Mouse (Mus musculus) limb, embryonic 14.5 days (tissue): ENCODE data around the gene Stim2. TPM values are rescaled to one million over a fixed set of nuclear protein-coding genes. Genes with fewer than 3 reads are reported as not detected.

Experiments used
- ATAC-seq: fragments of 200-750 bp; cut with Nextera tagmentation; 2 replicates; pipeline ENCODE4 v1.8.0; 2017; ENCODE audit warnings: low read depth, moderate number of reproducible peaks, moderate TSS enrichment; ENCODE audit not compliant: low FRiP score
- DNase-seq: peaks from one replicate; pipeline ENCODE4 v3.0.0-alpha.2; 2015; ENCODE audit warnings: low spot score
- H3K27ac ChIP-seq: fragments of 300-500 bp; sonication (generic); replicated peaks from 2 replicates; pipeline ENCODE4 v1.5.1; 2014; ENCODE audit warnings: low read depth, mild to moderate bottlenecking, low read length, moderate library complexity, mixed read lengths
- H3K27me3 ChIP-seq: fragments of 300-500 bp; sonication (generic); 2 replicates; pipeline ENCODE4 v1.6.1; 2014; ENCODE audit warnings: low read length, mixed read lengths; ENCODE audit not compliant: control insufficient read depth, insufficient read depth
- H3K36me3 ChIP-seq: fragments of 300-500 bp; sonication (generic); 2 replicates; pipeline ENCODE4 v1.6.1; 2014; ENCODE audit warnings: mild to moderate bottlenecking, low read length, moderate library complexity, mixed read lengths; ENCODE audit not compliant: control insufficient read depth, insufficient read depth
- H3K4me1 ChIP-seq: fragments of 300-500 bp; sonication (generic); 2 replicates; pipeline ENCODE4 v1.6.1; 2014; ENCODE audit warnings: antibody characterized with exemption, low read length, mixed read lengths; ENCODE audit not compliant: control insufficient read depth, insufficient read depth
- H3K4me2 ChIP-seq: fragments of 300-500 bp; sonication (generic); replicated peaks from 2 replicates; pipeline ENCODE4 v1.6.1; 2014; ENCODE audit warnings: low read depth, mild to moderate bottlenecking, low read length, moderate library complexity; ENCODE audit not compliant: severe bottlenecking
- H3K4me3 ChIP-seq: fragments of 300-500 bp; sonication (generic); replicated peaks from 2 replicates; pipeline ENCODE4 v1.5.1; 2014; ENCODE audit warnings: low read length
- H3K9ac ChIP-seq: fragments of 300-500 bp; sonication (generic); 2 replicates; pipeline ENCODE4 v1.6.1; 2014; ENCODE audit warnings: mild to moderate bottlenecking, low read depth, low read length, moderate library complexity; ENCODE audit not compliant: severe bottlenecking
- H3K9me3 ChIP-seq: fragments of 300-500 bp; sonication (generic); 2 replicates; pipeline ENCODE4 v1.6.1; 2016; ENCODE audit warnings: low read length; ENCODE audit not compliant: control insufficient read depth
- POLR2A ChIP-seq: fragments of 200-500 bp; IDR thresholded peaks from 2 replicates; pipeline ENCODE4 v1.8.0; 2012; ENCODE audit warnings: inconsistent platforms, mild to moderate bottlenecking, moderate library complexity, borderline replicate concordance; ENCODE audit not compliant: insufficient read depth, insufficient read length; ENCODE audit errors: extremely low read depth
- WGBS: fragments of 180-500 bp; shearing (Covaris S2); extraction: QIAGEN DNeasy Blood & Tissue Kit; methylation state at CpG from one replicate; pipeline ENCODE4 v1.1.7; 2014; 5-methylcytosine and 5-hydroxymethylcytosine counted together
- polyA plus RNA-seq, 2 experiments: library from polyadenylated mRNA; depleted of rRNA in 1 of 2; stranded (reverse) in 1 of 2; unstranded in 1 of 2; fragments of >200 nt; fragmentation: Nextera tagmentation in 1 of 2; extraction: Ambion mirVana in 1 of 2; gene quantifications; 2 replicates each; pipeline versions ENCODE4 v1.2.1 to v1.2.3; 2012 to 2014

The Stim2 gene
- polyA plus RNA-seq, 2 experiments = 13.6 to 27.4 TPM

- Histone ChIP-seq H3K4me1 (no peaks in the 10 kb centered on the region), H3K27me3 (no peaks in the 10 kb centered on the region), H3K4me3 (no peak overlapping the region), H3K4me2 (no peak overlapping the region), H3K9me3 (no peaks in the 10 kb centered on the region), H3K27ac (no peak overlapping the region), H3K36me3 (peaks cover 6% of the 10 kb centered on the region; the same call in 1 of the 2 replicates), H3K9ac (no peak overlapping the region)
- no peak for DNase-seq
- no peak for TF ChIP-seq POLR2A
- ATAC-seq = no peak
- WGBS = 77% methylated on average over 6 of the region's 6 CpGs
Observed at GRCm38 (mm10) chr5:54052205-54052604, 53.9 kb downstream of the Stim2 start.

DNA sequence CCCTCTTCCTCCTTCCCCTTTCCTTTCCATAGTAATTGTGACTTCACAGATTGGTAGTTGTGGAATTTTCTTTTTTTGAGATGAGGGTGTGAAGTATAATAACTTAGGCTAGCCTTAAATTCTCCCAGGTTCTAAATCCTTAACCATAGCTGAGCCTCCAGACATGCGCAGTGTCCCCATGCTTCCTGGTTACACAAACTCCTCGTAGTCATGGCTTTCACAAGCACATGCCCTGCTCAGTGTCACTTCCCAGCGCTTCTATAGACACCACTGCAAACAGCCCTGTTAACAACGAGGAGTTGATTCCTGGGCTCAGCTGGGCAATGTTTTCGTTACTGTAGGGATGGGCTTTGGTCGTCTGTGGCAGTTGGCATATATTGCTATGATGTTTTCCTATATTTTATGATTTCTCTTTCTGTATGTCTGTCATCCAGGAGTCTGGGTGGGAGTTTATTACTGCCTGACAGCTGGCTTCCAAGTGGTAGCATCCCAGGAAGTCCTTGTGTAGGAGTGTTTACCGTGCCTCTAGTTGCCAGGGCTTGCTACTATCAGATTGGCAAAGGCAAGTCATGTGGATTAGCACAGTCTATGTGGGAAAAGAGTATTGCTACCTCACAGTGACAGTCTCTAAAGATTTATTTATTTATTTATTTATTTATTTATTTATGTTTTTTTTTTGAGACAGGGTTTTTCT is 55.5 kb downstream of the Stim2 start:
- no peak for TF ChIP-seq POLR2A
- H3K4me2 ChIP-seq = no peak overlapping the region
- DNase-seq (no peak), ATAC-seq (no peak)
- H3K27me3 ChIP-seq = no peaks in the 10 kb centered on the region
- no peaks in the 10 kb centered on the region for H3K9me3 ChIP-seq
- H3K4me1 ChIP-seq = no peaks in the 10 kb centered on the region
- H3K27ac ChIP-seq = no peak overlapping the region
- 82% methylated on average over 7 of the region's 7 CpGs for WGBS
- no peak overlapping the region for H3K4me3 ChIP-seq
- no peak overlapping the region for H3K9ac ChIP-seq
- peaks cover 6% of the 10 kb centered on the region; the same call in 1 of the 2 replicates for H3K36me3 ChIP-seq

GRCm38 (mm10) chr5:54056266-54056665 is 58.0 kb downstream of the Stim2 start:
- H3K4me2 ChIP-seq = no peak overlapping the region
- H3K9ac ChIP-seq = no peak overlapping the region
- peaks cover 6% of the 10 kb centered on the region; the same call in 1 of the 2 replicates for H3K36me3 ChIP-seq
- no peak overlapping the region for H3K4me3 ChIP-seq
- TF ChIP-seq POLR2A = no peak
- DNase-seq = no peak
- WGBS = 89% methylated on average over 6 of the region's 6 CpGs
- H3K27me3 ChIP-seq = no peaks in the 10 kb centered on the region
- H3K9me3 ChIP-seq = no peaks in the 10 kb centered on the region
- no peaks in the 10 kb centered on the region for H3K4me1 ChIP-seq
- no peak overlapping the region for H3K27ac ChIP-seq
- no peak for ATAC-seq

- ATAC-seq (no peak), DNase-seq (no peak)
- no peak for TF ChIP-seq POLR2A
- H3K27ac ChIP-seq = no peak overlapping the region
- 88% methylated on average over 6 of the region's 6 CpGs for WGBS
- H3K27me3 ChIP-seq = no peaks in the 10 kb centered on the region
- no peak overlapping the region for H3K4me3 ChIP-seq
- 0 out of 2 replicates have a peak, but pooled peaks cover 2% of the 10 kb centered on the region for H3K36me3 ChIP-seq
- H3K9ac ChIP-seq = no peak overlapping the region
- no peaks in the 10 kb centered on the region for H3K9me3 ChIP-seq
- H3K4me2 ChIP-seq = no peak overlapping the region
- no peaks in the 10 kb centered on the region for H3K4me1 ChIP-seq
Observed at GRCm38 (mm10) chr5:54059998-54060397, 61.7 kb downstream of the Stim2 start.

DNA sequence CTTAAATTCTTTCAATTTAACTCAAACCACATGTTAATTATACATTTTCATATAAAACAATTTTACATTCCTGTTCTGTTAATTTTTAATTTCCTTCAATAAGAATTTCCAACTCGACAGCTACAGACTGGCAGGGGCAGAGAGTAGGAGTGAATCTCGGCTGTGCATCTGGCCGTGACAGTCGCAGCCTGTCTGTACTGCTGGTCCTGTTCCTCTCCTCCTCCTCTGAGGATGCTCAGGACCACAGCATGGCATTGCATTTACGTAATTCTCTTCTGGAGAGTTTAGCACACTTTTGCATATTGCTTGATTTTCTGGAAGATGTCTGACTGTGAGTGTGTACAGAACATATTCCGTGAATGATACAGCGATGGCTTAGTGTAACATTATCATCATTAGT is 63.8 kb downstream of the Stim2 start:
- no peak overlapping the region for H3K4me3 ChIP-seq
- H3K27me3 ChIP-seq = no peaks in the 10 kb centered on the region
- H3K9ac ChIP-seq = no peak overlapping the region
- no peak overlapping the region for H3K4me2 ChIP-seq
- no peak for TF ChIP-seq POLR2A
- H3K9me3 ChIP-seq = no peaks in the 10 kb centered on the region
- H3K4me1 ChIP-seq = no peaks in the 10 kb centered on the region
- H3K27ac ChIP-seq = no peak overlapping the region
- DNase-seq (no peak), ATAC-seq (no peak)
- WGBS = 76% methylated on average over 7 of the region's 7 CpGs
- H3K36me3 ChIP-seq = no peaks in the 10 kb centered on the region

DNA sequence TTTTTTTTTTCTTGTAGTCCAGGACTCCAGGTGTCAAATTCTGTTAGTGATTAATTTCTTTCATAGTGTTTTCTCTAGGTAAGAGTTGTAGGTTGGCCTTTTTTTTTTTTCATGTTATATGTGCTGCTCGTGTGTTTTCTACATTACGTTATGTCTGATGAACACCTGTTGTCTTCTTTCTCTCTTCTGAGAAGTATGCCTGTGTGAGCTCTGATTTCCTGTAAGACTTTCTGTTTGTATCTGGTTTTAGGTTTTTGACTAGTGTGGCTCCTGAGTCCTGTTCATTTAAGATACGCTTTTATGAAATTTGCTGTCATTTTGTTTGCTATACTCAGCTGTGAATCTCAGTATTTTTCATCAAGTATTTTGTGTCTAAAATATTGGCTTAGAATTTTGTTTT is 69.3 kb downstream of the Stim2 start:
- DNase-seq (no peak), ATAC-seq (no peak)
- TF ChIP-seq POLR2A = no peak
- Histone ChIP-seq H3K27ac (no peak overlapping the region), H3K4me2 (no peak overlapping the region), H3K27me3 (no peaks in the 10 kb centered on the region), H3K36me3 (no peaks in the 10 kb centered on the region), H3K4me3 (no peak overlapping the region), H3K9ac (no peak overlapping the region), H3K4me1 (peaks cover 2% of the 10 kb centered on the region; the same call in 1 of the 2 replicates), H3K9me3 (no peaks in the 10 kb centered on the region)
- WGBS = 76% methylated on average over 3 of the region's 3 CpGs
